Comparison of ENCODE assay signal across 9 mouse cellular contexts in genomic region chr19:7069781-7070763, GRCm38 (mm10). TPM values are rescaled to one million over a fixed set of nuclear protein-coding genes. Genes with fewer than 3 reads are reported as not detected.
DNase-seq lines count a peak whose midpoint lies in the region; ATAC-seq and TF ChIP-seq lines count a peak whose summit lies in the region.
"Had no signal": no experiment of that assay in that cellular context is flagged by ENCODE, and none has a peak within 500 bp of the region (broad histone marks: within the 10 kb centered on the region; RNA-seq: fewer than 3 reads in every experiment).

No protein-coding gene starts in this region.

- peak overlapping the region; percentile 36; the same call in 1 of the 2 replicates for H3K9ac ChIP-seq in lung, embryonic 14.5 days
- H3K9ac ChIP-seq in heart, embryonic 13.5 days: peak overlapping the region; percentile 73
- no peak overlapping the region for H3K9ac ChIP-seq in liver, embryonic 12.5 days
- no peak overlapping the region for H3K9ac ChIP-seq in stomach, embryonic 14.5 days (replicated peaks; ENCODE audit: low read depth, low read length)

- peak overlapping the region; percentile 70; the same call in 1 of the 2 replicates for H3K27ac ChIP-seq in lung, embryonic 14.5 days (ENCODE audit: low read depth)
- no peak overlapping the region; the same call in 1 of the 2 replicates for H3K27ac ChIP-seq in heart, embryonic 13.5 days (replicated peaks)
- H3K27ac ChIP-seq in liver, embryonic 12.5 days: no peak overlapping the region
- no peak overlapping the region for H3K27ac ChIP-seq in stomach, embryonic 14.5 days (ENCODE audit: low read length)

- TF ChIP-seq CTCF in lung, embryonic 14.5 days (IDR thresholded peaks at IDR 0.05; ENCODE audit: low read depth): no peak
- TF ChIP-seq CTCF in lung, adult 2 months (IDR thresholded peaks at IDR 0.05; ENCODE audit: insufficient read depth, low read length): no peak

- H3K4me2 ChIP-seq in lung, embryonic 14.5 days: peak overlapping the region; percentile 51
- peak overlapping the region; percentile 65 for H3K4me2 ChIP-seq in heart, embryonic 13.5 days
- peak overlapping the region; percentile 35; the same call in 1 of the 2 replicates for H3K4me2 ChIP-seq in liver, embryonic 12.5 days
- H3K4me2 ChIP-seq in stomach, embryonic 14.5 days (replicated peaks; ENCODE audit: low read depth, low read length): peak overlapping the region; percentile 37

- ATAC-seq in lung, embryonic 14.5 days (ENCODE audit: insufficient read depth): peak; percentile 82
- no peak for ATAC-seq in heart, embryonic 13.5 days (ENCODE audit: extremely low read depth, insufficient number of reproducible peaks, low FRiP score, low TSS enrichment)
- ATAC-seq in liver, embryonic 12.5 days: no peak
- ATAC-seq in stomach, embryonic 14.5 days (ENCODE audit: insufficient number of reproducible peaks, insufficient read depth, low FRiP score, low read depth): 0 out of 2 replicates have a peak, but pooled peaks have one; percentile 35
- no peak for ATAC-seq in granulocyte monocyte progenitor cell, adult 5-6 weeks (replicated peaks; ENCODE audit: poor library complexity, severe bottlenecking)
- ATAC-seq: Patski had no signal

- H3K27me3 ChIP-seq in lung, embryonic 14.5 days (ENCODE audit: insufficient read depth, low read length): peaks cover 16% of the 10 kb centered on the region
- H3K27me3 ChIP-seq in heart, embryonic 13.5 days (replicated peaks): peaks cover 55% of the 10 kb centered on the region
- H3K27me3 ChIP-seq in liver, embryonic 12.5 days (replicated peaks): peaks cover 83% of the 10 kb centered on the region
- no peaks in the 10 kb centered on the region for H3K27me3 ChIP-seq in stomach, embryonic 14.5 days (ENCODE audit: control insufficient read depth, insufficient read depth, low read length)
- H3K27me3 ChIP-seq: Patski had no signal

- no peaks in the 10 kb centered on the region for H3K36me3 ChIP-seq in lung, embryonic 14.5 days (ENCODE audit: insufficient read depth)
- H3K36me3 ChIP-seq in heart, embryonic 13.5 days: no peaks in the 10 kb centered on the region
- H3K36me3 ChIP-seq in liver, embryonic 12.5 days: no peaks in the 10 kb centered on the region
- H3K36me3 ChIP-seq in stomach, embryonic 14.5 days (ENCODE audit: control insufficient read depth, insufficient read depth, low read length): no peaks in the 10 kb centered on the region

- TF ChIP-seq POLR2A in lung, adult 2 months (IDR thresholded peaks at IDR 0.05; ENCODE audit: borderline replicate concordance, extremely low read depth, low read depth, low read length): no peak

- 5% methylated on average over 35 of the region's 35 CpGs for WGBS in lung, embryonic 14.5 days
- 28% methylated on average over 34 of the region's 35 CpGs for WGBS in lung, adult 2 months
- 16% methylated on average over 33 of the region's 35 CpGs for WGBS in heart, embryonic 13.5 days
- WGBS in liver, embryonic 12.5 days (ENCODE audit: insufficient replicate concordance): 22% methylated on average over 33 of the region's 35 CpGs
- WGBS in stomach, embryonic 14.5 days: 9% methylated on average over 33 of the region's 35 CpGs

- no peak overlapping the region for H3K4me3 ChIP-seq in lung, embryonic 14.5 days (ENCODE audit: low read depth, low read length)
- H3K4me3 ChIP-seq in lung, adult 2 months (replicated peaks; ENCODE audit: extremely low read depth, low read depth, low read length): no peak overlapping the region
- H3K4me3 ChIP-seq in heart, embryonic 13.5 days: peak overlapping the region; percentile 35
- H3K4me3 ChIP-seq in liver, embryonic 12.5 days: no peak overlapping the region
- no peak overlapping the region for H3K4me3 ChIP-seq in stomach, embryonic 14.5 days (ENCODE audit: low read depth, low read length)

- no peaks in the 10 kb centered on the region for H3K9me3 ChIP-seq in lung, embryonic 14.5 days (ENCODE audit: low read depth, low read length)
- H3K9me3 ChIP-seq in heart, embryonic 13.5 days: no peaks in the 10 kb centered on the region
- no peaks in the 10 kb centered on the region for H3K9me3 ChIP-seq in liver, embryonic 12.5 days (replicated peaks)
- H3K9me3 ChIP-seq in stomach, embryonic 14.5 days (ENCODE audit: control insufficient read depth, low read depth, low read length): no peaks in the 10 kb centered on the region

- H3K4me1 ChIP-seq in lung, embryonic 14.5 days (ENCODE audit: insufficient read depth): peaks cover 24% of the 10 kb centered on the region
- H3K4me1 ChIP-seq in lung, adult 2 months (ENCODE audit: control insufficient read depth, insufficient read depth, low read length): no peaks in the 10 kb centered on the region
- peaks cover 51% of the 10 kb centered on the region for H3K4me1 ChIP-seq in heart, embryonic 13.5 days
- peaks cover 39% of the 10 kb centered on the region for H3K4me1 ChIP-seq in liver, embryonic 12.5 days
- peaks cover 42% of the 10 kb centered on the region for H3K4me1 ChIP-seq in stomach, embryonic 14.5 days (ENCODE audit: control insufficient read depth, insufficient read depth, low read length)

- DNase-seq in lung, embryonic 14.5 days: peak; percentile 89
- DNase-seq in lung, adult 2 months: no peak
- no peak for DNase-seq in thymus, postnatal 0 days (ENCODE audit: low spot score)
- no peak for DNase-seq in frontal cortex, postnatal 25 days (ENCODE audit: low spot score in 2 of 2)

RNA-seq across cellular contexts. Expression of gene Macrod1, which starts 13.5 kb away (rescaled TPM):
- 11.0 and 11.4 TPM in 2 replicates for polyA plus RNA-seq in lung, embryonic 14.5 days (2014; fragmentation: Nextera tagmentation; extraction: Ambion mirVana)
- polyA plus RNA-seq in lung, adult 2 months (2012; rRNA removed): 42.0 and 44.3 TPM in 2 replicates
- 32.0 and 32.9 TPM in 2 replicates for polyA plus RNA-seq in heart, embryonic 13.5 days (2015; fragmentation: Nextera tagmentation; extraction: Ambion mirVana)
- 6.4 and 7.6 TPM in 2 replicates for polyA plus RNA-seq in liver, embryonic 12.5 days (2016; fragmentation: Nextera tagmentation; extraction: Ambion mirVana)
- polyA plus RNA-seq in stomach, embryonic 14.5 days (2014; fragmentation: Nextera tagmentation; extraction: Ambion mirVana): 7.7 and 8.3 TPM in 2 replicates
- polyA plus RNA-seq in thymus, postnatal 0 days (2015; fragmentation: Nextera tagmentation; extraction: Ambion mirVana): 15.3 and 16.6 TPM in 2 replicates
- 7.8 and 13.6 TPM in 2 replicates for total RNA-seq in granulocyte monocyte progenitor cell, adult 5-6 weeks (2014; fragmentation: Nextera tagmentation)
- 4.5 and 6.3 TPM in 2 replicates for total RNA-seq in granulocyte monocyte progenitor cell, adult 5-6 weeks (2017)

RNA-seq across cellular contexts. Expression of gene Stip1, which starts 30.3 kb away (rescaled TPM):
- polyA plus RNA-seq in lung, embryonic 14.5 days (2014; fragmentation: Nextera tagmentation; extraction: Ambion mirVana): 250 and 255 TPM in 2 replicates
- polyA plus RNA-seq in lung, adult 2 months (2012; rRNA removed): 25.0 and 31.4 TPM in 2 replicates
- polyA plus RNA-seq in heart, embryonic 13.5 days (2015; fragmentation: Nextera tagmentation; extraction: Ambion mirVana): 207 and 228 TPM in 2 replicates
- polyA plus RNA-seq in liver, embryonic 12.5 days (2016; fragmentation: Nextera tagmentation; extraction: Ambion mirVana): 218 and 230 TPM in 2 replicates
- polyA plus RNA-seq in stomach, embryonic 14.5 days (2014; fragmentation: Nextera tagmentation; extraction: Ambion mirVana): 201 and 210 TPM in 2 replicates
- polyA plus RNA-seq in thymus, postnatal 0 days (2015; fragmentation: Nextera tagmentation; extraction: Ambion mirVana): 149 and 196 TPM in 2 replicates
- 162 and 187 TPM in 2 replicates for total RNA-seq in granulocyte monocyte progenitor cell, adult 5-6 weeks (2014; fragmentation: Nextera tagmentation)
- total RNA-seq in granulocyte monocyte progenitor cell, adult 5-6 weeks (2017): 246 and 270 TPM in 2 replicates

RNA-seq across cellular contexts. Expression of gene Flrt1, which starts 35.5 kb away (rescaled TPM):
- 1.4 and 2.0 TPM in 2 replicates for polyA plus RNA-seq in lung, embryonic 14.5 days (2014; fragmentation: Nextera tagmentation; extraction: Ambion mirVana)
- polyA plus RNA-seq in lung, adult 2 months (2012; rRNA removed): 0.29 and 0.40 TPM in 2 replicates
- polyA plus RNA-seq in heart, embryonic 13.5 days (2015; fragmentation: Nextera tagmentation; extraction: Ambion mirVana): 1.1 and 1.4 TPM in 2 replicates
- 0.23 TPM in 2 replicates for polyA plus RNA-seq in liver, embryonic 12.5 days (2016; fragmentation: Nextera tagmentation; extraction: Ambion mirVana)
- polyA plus RNA-seq in stomach, embryonic 14.5 days (2014; fragmentation: Nextera tagmentation; extraction: Ambion mirVana): 7.4 and 9.2 TPM in 2 replicates
- polyA plus RNA-seq in thymus, postnatal 0 days (2015; fragmentation: Nextera tagmentation; extraction: Ambion mirVana): 1.3 and 1.5 TPM in 2 replicates
- not detected in 2 replicates for total RNA-seq in granulocyte monocyte progenitor cell, adult 5-6 weeks (2014; fragmentation: Nextera tagmentation)
- not detected in 2 replicates for total RNA-seq in granulocyte monocyte progenitor cell, adult 5-6 weeks (2017)

RNA-seq across cellular contexts. Expression of gene Fermt3, which starts 50.8 kb away (rescaled TPM):
- 8.6 and 9.1 TPM in 2 replicates for polyA plus RNA-seq in lung, embryonic 14.5 days (2014; fragmentation: Nextera tagmentation; extraction: Ambion mirVana)
- 36.8 and 41.6 TPM in 2 replicates for polyA plus RNA-seq in lung, adult 2 months (2012; rRNA removed)
- polyA plus RNA-seq in heart, embryonic 13.5 days (2015; fragmentation: Nextera tagmentation; extraction: Ambion mirVana): 7.6 and 8.1 TPM in 2 replicates
- 135 and 147 TPM in 2 replicates for polyA plus RNA-seq in liver, embryonic 12.5 days (2016; fragmentation: Nextera tagmentation; extraction: Ambion mirVana)
- 8.2 and 8.3 TPM in 2 replicates for polyA plus RNA-seq in stomach, embryonic 14.5 days (2014; fragmentation: Nextera tagmentation; extraction: Ambion mirVana)
- polyA plus RNA-seq in thymus, postnatal 0 days (2015; fragmentation: Nextera tagmentation; extraction: Ambion mirVana): 217 and 226 TPM in 2 replicates
- 103 and 119 TPM in 2 replicates for total RNA-seq in granulocyte monocyte progenitor cell, adult 5-6 weeks (2014; fragmentation: Nextera tagmentation)
- 182 and 230 TPM in 2 replicates for total RNA-seq in granulocyte monocyte progenitor cell, adult 5-6 weeks (2017)

Comparison
In these comparisons a context has a peak if more than half of its experiments do, and no peak if none do; other contexts are left out.
1. ATAC-seq: peak in lung, embryonic 14.5 days (single experiment) and stomach, embryonic 14.5 days (single experiment); none in heart, embryonic 13.5 days (single experiment), liver, embryonic 12.5 days (single experiment) and granulocyte monocyte progenitor cell, adult 5-6 weeks (single experiment).
2. H3K9ac ChIP-seq: peak in lung, embryonic 14.5 days (single experiment) and heart, embryonic 13.5 days (single experiment); none in liver, embryonic 12.5 days (single experiment) and stomach, embryonic 14.5 days (single experiment).
3. Peak in every context shown above with its lines, with median percentiles within 50 percentile points of each other: H3K4me2 ChIP-seq.